Mouse (Mus musculus) thymus, adult 18-20 months (tissue): ENCODE measurements around the gene Gapvd1.

Source experiments
- DNase-seq, 2 experiments: peaks; one replicate each; pipeline ENCODE4 v3.0.0; 2022; ENCODE audit warnings: mixed read lengths in 2 of 2

Gapvd1 gene

DNA sequence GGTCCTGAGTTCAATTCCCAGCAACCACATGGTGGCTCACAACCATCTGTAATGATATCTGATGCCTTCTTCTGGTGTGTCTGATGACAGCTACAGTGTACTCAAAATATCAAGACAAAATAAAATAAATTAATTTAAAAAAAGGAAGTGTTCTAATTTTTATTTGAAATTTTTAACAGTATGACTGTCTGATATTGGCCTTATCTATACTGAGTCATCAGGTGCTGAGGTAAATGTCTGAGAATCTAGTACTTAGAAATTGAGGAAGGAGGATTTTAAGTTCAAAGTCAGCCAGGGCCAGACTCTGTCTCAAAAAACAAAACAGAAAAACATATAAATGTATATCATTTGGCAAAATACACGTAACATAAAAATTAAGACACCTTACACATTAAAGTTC lies 46.4 kb downstream of the Gapvd1 start:
- DNase-seq, result no peak

GRCm38 (mm10) chr2:34696592-34696991 lies 58.4 kb downstream of the Gapvd1 start:
- DNase-seq, result no peak

DNA sequence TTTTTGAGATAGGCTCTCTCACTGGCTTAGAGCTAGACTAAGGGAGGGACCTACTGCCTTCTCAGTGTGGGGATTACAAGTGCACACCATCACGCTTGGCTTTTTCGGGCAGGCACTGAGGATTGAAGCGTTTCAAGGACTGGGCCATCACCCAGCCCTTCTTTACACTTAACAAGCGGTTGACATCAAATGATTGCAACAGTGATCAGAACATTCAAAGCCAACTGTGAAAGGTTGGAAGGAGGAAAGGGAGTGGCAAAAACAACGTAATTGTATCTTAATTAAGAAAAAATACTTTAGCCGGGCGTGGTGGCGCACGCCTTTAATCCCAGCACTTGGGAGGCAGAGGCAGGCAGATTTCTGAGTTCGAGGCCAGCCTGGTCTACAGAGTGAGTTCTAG lies 62.2 kb downstream of the Gapvd1 start:
- no peak for DNase-seq

GRCm38 (mm10) chr2:34684076-34684870 lies 70.8 kb downstream of the Gapvd1 start:
- DNase-seq, result no peak

GRCm38 (mm10) chr2:34677976-34678375 lies 77.1 kb downstream of the Gapvd1 start:
- DNase-seq, result no peak

GRCm38 (mm10) chr2:34677061-34677460 lies 78.0 kb downstream of the Gapvd1 start:
- no peak for DNase-seq

- DNase-seq, result no peak
These were observed 81.2 kb downstream of the Gapvd1 start for GRCm38 (mm10) chr2:34673846-34674245.

- peak; percentile 28 to 60 for DNase-seq
These were observed 83.5 kb downstream of the Gapvd1 start for GRCm38 (mm10) chr2:34671385-34672026.

DNA sequence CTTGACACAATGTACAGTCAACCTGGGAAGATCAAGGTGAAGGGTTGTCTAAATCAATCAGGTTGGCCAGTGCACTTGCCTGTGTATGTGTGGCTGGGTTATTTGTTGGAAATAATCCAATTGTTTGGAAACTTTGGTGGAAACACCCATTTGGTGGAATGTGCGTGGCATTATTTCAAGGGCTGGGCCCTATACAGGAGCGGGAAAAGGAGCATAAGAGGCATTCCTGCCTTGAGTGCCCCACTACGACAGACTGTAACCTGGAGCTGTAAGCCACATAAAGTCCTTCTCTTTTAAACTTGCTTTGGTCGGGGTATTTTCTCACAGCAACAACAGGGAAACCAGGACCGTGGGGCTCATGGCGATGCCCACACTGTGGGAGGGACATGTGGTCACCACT lies 84.6 kb downstream of the Gapvd1 start:
- DNase-seq, result no peak

- DNase-seq, result no peak
These were observed 85.8 kb downstream of the Gapvd1 start for GRCm38 (mm10) chr2:34669203-34669746.

- DNase-seq, result no peak
These were observed 86.4 kb downstream of the Gapvd1 start for GRCm38 (mm10) chr2:34668440-34669191.

- DNase-seq, result no peak
These were observed 87.2 kb downstream of the Gapvd1 start for GRCm38 (mm10) chr2:34667820-34668219.

DNA sequence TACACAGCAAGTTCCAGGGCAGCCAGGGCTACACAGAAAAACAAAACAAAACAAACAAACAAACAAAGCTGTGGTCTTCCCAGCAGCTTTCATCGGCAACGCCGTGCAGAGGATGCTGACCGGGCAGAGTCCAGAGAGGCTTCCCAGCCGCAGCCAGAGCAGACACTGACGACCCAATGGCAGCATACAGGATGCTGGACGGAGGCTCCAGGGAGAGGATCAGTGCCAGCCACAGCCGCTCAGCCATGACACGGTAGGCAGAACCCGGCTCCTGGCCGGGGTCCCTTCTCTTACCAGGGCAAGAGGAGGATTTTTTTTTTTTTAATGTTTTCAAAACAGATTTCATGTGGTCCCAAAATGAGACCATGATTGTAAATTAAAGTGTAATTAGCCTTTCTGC lies 107.6 kb downstream of the Gapvd1 start:
- no peak for DNase-seq

DNA sequence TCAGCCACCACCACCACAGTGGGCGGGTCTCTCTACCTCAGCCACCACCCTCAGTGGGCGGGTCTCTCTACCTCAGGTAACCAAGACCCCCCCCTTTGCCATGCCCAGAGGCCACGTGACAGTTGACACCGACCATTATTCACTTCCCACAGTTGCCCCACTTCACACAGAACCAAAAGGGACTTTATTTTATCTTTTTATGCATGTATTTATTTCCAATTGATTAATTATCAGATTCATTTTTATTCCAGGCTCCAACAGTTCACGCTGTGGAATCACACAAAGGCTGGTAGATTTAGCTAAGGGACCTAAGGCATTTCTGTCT lies 108.5 kb downstream of the Gapvd1 start:
- no peak for DNase-seq

DNA sequence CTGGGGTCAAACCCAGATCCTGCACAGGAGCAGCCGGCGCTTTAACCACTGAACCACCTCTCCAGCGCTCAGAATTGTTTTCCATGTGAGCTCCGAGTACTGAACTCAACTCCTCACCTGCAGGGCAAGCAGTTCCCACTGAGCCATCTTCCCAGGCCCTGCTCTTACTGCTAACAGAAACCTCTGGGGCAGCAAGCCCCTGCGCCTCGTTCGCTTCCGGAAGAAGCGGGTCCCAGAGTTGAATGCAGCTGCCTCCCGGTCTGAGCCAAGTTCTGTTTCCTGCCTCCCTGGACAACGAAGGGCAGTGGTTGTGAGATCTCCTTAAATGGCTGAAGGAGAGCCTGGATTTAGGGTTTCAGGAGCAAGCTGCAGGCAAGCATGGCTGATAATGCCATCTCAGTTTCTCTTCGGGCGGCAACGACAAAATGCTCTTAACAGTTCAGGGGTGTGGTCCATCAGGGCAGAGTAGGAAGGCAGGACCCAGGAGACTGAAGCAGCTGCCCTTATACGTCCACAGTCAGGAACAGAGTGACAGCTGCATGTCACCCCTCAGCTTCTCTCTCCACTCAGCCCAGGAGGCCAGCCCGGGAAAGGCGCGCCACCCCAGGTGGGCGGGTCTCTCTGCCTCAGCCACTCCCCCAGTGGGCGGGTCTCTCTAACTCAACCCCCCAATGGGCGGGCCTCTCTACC lies 109.0 kb downstream of the Gapvd1 start:
- DNase-seq, result peak; percentile 65 to 66

DNA sequence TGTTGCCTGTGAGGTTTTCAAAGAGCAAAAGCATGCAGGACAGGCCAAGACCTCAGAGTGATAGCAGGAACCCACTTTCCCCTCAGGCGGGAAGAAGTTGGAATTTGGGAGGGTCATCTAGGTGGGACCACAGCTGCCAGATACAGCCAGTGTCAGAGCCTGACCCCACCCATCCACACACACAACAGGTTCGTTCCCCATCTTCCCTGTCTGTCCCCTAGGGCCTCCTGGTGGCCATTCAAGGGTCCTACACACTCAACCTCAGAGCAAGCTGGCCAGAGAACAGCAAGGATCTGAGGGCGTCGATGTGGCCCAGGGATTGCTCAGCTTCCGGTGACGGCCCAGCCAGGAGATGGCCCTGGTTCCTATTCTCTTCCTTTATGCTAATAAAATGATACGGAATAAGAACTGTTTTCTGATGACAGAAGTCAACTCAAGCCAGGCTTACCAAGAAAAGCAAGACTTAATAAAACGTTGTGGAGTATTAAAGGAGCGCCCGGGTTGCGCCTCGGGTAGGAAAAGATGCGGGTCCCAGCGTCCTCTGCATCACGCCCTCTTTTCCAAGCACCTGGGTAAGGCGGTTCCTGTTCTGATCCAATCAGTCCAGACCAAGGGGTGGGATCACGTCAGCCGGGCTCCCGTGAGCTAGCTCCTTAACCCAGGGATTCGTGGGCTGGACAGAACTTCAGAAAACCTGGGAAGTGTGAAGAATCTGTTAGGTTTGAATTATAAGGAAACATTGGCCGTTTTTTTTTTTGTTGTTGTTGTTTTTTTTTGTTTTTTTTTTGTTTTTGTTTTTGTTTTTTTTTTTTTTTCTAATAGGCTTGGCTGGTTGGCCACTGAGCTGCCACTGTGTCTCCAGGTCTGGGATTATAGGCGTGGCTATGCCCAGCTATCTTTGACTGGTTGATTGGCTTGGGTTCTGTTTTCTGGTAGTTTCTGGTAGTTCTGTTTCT lies 110.2 kb downstream of the Gapvd1 start:
- no peak for DNase-seq

DNA sequence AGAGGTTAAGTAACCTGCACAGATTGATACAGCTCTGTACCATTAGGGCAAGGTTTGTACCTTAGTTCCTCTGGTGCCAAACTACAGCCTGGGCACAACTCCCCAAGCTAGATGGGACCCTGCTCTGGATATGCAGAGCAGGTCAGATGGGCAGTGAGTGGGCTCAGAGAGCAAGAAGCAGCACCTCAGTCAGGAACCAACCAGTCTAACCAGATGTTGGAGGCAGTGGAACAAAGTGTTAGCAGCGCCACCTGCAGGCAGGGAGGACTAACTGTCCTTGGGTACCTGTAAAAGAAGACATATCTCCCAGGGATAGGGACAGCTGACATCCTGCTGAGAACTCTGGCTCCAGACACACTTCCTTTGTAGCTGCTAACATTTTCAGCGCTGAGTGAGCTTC lies 112.7 kb downstream of the Gapvd1 start:
- peak in 1 of 2 experiments; percentile 33 for DNase-seq

- DNase-seq, result no peak
These were observed 115.3 kb downstream of the Gapvd1 start for GRCm38 (mm10) chr2:34639725-34640124.

- DNase-seq, result peak; percentile 60 to 69
These were observed 115.9 kb downstream of the Gapvd1 start for GRCm38 (mm10) chr2:34638955-34639650.

DNA sequence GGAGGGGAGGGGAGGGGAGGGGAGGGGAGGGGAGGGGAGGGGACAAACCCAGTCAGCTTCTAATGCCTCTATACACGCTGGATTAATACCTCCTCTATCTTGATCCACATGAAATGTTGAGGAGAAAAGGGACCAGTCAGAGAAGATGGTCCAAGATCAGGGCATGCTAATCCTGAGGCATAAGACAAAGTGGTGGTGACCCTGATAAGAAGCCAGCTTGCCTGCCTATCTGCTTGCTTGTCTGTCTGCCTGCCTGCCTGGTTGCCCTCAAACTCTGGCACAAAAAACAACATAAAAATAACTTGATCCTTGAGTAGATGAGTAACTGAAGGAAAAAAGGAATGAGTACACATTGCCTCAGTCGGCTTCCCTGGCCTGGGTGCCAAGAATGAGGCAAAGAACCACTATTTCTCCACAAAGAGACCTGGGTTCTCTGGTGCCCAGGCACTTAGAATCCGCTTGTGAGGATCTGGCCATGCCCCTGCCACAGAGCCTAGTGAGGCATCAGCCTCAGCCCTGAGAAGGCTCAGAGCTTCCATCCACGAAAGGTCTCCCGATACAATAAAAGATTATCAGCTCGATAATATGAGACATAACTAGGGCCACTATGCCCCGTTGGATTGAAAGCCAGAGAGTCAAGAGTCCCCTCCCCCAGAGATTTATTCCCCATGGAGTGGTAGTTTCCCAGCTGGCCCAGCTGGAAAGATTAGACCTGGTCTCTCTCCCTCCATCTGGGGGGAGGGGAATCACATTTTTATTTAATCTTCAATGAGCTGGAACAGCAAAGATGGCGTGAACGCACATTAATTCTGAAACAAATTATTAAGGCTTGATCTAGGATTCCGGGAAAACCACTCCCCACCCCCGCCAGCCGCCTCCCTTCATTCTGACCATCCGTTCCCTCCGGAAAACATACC lies 119.5 kb downstream of the Gapvd1 start:
- DNase-seq, result no peak
